Mouse (Mus musculus) heart, adult 2 months (tissue): ENCODE results near the gene Zfp697. TPM values are rescaled to one million over a fixed set of nuclear protein-coding genes. Genes with fewer than 3 reads are reported as not detected.
A peak's percentile ranks its signal among the peaks of the same experiment; 100 is the strongest.

Experiments
- DNase-seq, 2 experiments: peaks; one replicate each; pipeline ENCODE4 v3.0.0; 2021
- H3K27ac ChIP-seq: fragments of 200-600 bp; 2 replicates; pipeline ENCODE4 v1.8.1; 2022
- H3K27me3 ChIP-seq: fragments of 200-500 bp; 2 replicates; pipeline ENCODE4 v1.6.1; 2012; ENCODE audit warnings: mild to moderate bottlenecking, low read length, inconsistent platforms, mixed read lengths; ENCODE audit not compliant: control insufficient read depth, insufficient read depth
- H3K36me3 ChIP-seq: fragments of 200-500 bp; 2 replicates; pipeline ENCODE4 v1.6.1; 2012; ENCODE audit warnings: low read length, inconsistent platforms; ENCODE audit not compliant: control insufficient read depth, insufficient read depth
- H3K4me1 ChIP-seq: fragments of 200-500 bp; 2 replicates; pipeline ENCODE4 v1.6.1; 2011; ENCODE audit warnings: low read length; ENCODE audit not compliant: control insufficient read depth, insufficient read depth
- H3K4me3 ChIP-seq: fragments of 200-600 bp; 2 replicates; pipeline ENCODE4 v1.8.1; 2022
- H3K79me2 ChIP-seq: fragments of 200-500 bp; replicated peaks from 2 replicates; pipeline ENCODE4 v1.6.1; 2012; ENCODE audit warnings: mild to moderate bottlenecking, inconsistent platforms, low read length, moderate library complexity, mixed read lengths; ENCODE audit not compliant: control insufficient read depth, insufficient read depth
- H3K9ac ChIP-seq: fragments of 200-500 bp; 2 replicates; pipeline ENCODE4 v1.6.1; 2012; ENCODE audit warnings: low read depth, mild to moderate bottlenecking, control low read depth, inconsistent platforms, low read length, mixed read lengths
- CTCF ChIP-seq: fragments of 200-600 bp; IDR thresholded peaks from 2 replicates; pipeline ENCODE4 v1.8.1; 2022; ENCODE audit warnings: antibody characterized with exemption, mild to moderate bottlenecking, moderate library complexity
- EP300 ChIP-seq: fragments of 200-500 bp; IDR thresholded peaks from 2 replicates; pipeline ENCODE4 v1.6.1; 2011; ENCODE audit warnings: low read depth, low read length, control low read depth; ENCODE audit not compliant: insufficient read depth
- POLR2A ChIP-seq: fragments of 200-500 bp; IDR thresholded peaks from 2 replicates; pipeline ENCODE4 v1.6.1; 2011; ENCODE audit warnings: mild to moderate bottlenecking, low read depth, low read length, control low read depth; ENCODE audit not compliant: insufficient read depth
- WGBS: fragments of 180-500 bp; shearing (Covaris S2); methylation state at CpG from one replicate; pipeline ENCODE4 v1.1.7; 2018; 5-methylcytosine and 5-hydroxymethylcytosine counted together
- intact Hi-C: fragments of 180-260 bp; cut with DNase I; formaldehyde crosslinking; loops from one replicate; pipeline ENCODE4 v1.15.1; 2025
- polyA plus RNA-seq: library from polyadenylated mRNA; depleted of rRNA; stranded (reverse); fragments of >200 nt; gene quantifications from 2 replicates; pipeline ENCODE4 v1.2.3, GENCODE M21; 2012
- total RNA-seq, 2 experiments: library from RNA; stranded (reverse); gene quantifications; 2 replicates each; pipeline ENCODE4 v1.2.3; 2021

Zfp697 gene
- total and polyA plus RNA-seq, 3 experiments = 5.9 to 8.1 (median 6.3) TPM

DNA sequence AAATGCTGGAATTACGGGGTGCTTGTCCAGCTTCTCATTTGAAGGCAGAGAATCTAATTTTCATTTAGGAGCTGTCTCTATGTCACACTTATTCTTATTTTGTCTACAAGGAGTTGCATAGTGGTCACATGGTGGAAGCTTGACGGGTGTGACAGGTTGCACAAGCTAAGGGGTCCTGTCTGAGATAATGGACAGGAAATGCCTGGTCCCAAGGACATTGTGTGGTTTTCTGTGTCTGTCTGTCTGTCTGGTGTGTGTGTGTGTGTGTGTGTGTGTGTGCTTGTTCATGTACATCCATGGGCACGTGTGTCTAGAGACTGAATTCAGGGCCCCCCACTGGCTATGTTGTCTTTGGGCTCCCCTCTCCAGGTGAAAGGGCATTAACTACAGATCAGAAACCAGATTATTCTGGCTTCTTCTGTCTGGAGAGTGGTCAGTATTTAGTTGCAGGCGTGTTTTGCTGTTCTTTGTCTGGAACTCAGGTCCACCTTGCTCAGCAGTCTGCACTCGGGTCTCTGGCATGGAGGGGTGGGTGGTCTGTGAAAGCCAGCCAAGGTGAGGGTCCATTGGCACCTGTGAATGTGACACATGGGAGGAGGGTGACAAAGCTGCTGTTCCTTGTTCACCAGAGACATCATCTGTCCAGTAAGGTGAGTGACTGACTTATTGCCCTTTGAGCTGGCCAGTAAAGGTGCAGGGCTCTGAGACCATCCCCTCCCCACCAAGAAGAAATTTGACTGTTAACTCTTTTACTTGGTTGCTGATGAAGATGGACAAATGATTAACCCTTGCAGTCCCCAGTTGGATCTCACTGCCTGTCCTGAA, 34.4 kb downstream of the Zfp697 start:
- H3K4me3 ChIP-seq = no peak overlapping the region
- H3K27me3 ChIP-seq = no peaks in the 10 kb centered on the region
- no peak for DNase-seq
- peak overlapping the region; percentile 51 for H3K27ac ChIP-seq
- no peak for TF ChIP-seq POLR2A
- H3K4me1 ChIP-seq = peaks cover 21% of the 10 kb centered on the region
- H3K9ac ChIP-seq = no peak overlapping the region; the same call in 1 of the 2 replicates
- WGBS = 73% methylated on average over 5 of the region's 5 CpGs
- H3K79me2 ChIP-seq = 0 out of 2 replicates have a peak, but pooled peaks cover 1% of the 10 kb centered on the region
- intact Hi-C loops = loop anchor here (2.0 to 10.0 kb wide), 2 partner anchors 34 to 402 kb away; partner anchors contain the start of genes Notch2 and Zfp697
- peaks cover 6% of the 10 kb centered on the region for H3K36me3 ChIP-seq

DNA sequence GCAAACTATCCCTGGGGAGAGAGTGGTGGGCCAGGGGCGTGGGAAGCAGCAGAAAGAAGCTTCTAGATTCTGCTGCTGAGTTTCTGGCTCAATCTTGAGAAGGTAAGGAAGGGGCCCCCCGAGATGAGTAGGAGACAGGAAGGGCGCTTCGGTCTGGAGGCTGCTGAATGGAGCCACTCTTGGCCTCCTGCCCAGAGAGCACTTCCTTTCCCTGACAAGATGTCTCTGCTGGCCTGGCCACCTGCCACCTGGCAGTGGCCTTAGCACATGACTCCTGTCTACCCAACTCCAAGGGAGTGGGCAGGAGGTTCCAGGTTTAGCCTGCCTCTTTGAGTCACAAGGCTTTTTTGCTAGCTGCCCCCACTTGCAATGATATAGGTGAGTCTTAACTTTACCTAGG, 35.1 kb downstream of the Zfp697 start:
- Histone ChIP-seq H3K27me3 (no peaks in the 10 kb centered on the region), H3K4me1 (peaks cover 19% of the 10 kb centered on the region), H3K4me3 (no peak overlapping the region), H3K36me3 (peaks cover 2% of the 10 kb centered on the region), H3K27ac (peak overlapping the region; percentile 51), H3K79me2 (0 out of 2 replicates have a peak, but pooled peaks cover 1% of the 10 kb centered on the region), H3K9ac (no peak overlapping the region)
- intact Hi-C loops = loop anchor here (2.0 to 10.0 kb wide), 2 partner anchors 35 to 403 kb away; partner anchors contain the start of genes Notch2 and Zfp697
- WGBS = 3% methylated on average over 4 of the region's 4 CpGs
- DNase-seq = peak; percentile 89 to 94
- TF ChIP-seq EP300 (peak; percentile 82), POLR2A (no peak)

DNA sequence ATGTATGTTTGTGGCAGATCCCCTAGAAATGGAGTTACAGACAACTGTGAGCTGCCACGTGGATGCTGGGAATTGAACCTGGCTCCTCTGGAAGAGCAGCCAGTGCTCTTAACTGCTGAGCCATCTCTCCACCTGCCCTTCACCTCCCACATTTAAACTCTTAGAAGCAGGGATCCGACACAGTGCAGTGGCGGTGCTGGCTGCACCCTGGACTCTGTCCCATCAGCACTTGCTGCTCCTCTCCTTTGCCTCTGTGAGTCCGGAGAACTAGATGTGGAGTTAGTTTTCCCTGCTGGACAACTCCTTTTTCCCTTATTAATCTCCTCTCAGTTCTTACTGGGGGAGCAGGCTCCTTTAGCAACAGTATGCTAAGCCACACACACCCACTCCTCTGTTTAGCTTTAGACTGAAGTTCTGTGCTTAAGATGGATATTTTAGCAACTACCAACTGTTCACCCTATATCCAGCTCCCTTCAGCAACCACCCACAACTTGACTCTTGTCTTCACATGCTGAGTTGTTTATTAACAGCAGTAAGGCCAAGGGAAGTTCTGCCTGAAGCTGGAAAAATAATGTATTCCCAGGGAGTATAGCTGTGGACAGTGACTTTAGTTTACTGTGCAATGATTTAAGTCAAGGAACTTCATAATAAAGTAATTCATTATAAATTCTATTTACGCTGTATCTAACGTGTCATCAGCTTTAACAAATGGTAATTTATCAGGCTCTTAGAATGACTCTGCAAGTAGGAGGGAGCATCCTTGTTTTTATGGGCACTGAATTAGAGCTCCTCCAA, 36.9 kb downstream of the Zfp697 start:
- H3K27ac ChIP-seq = no peak overlapping the region
- intact Hi-C loops = loop anchor here (10.0 kb wide), 1 partner anchor 404 kb away; the partner anchor contains the start of gene Notch2
- no peak overlapping the region for H3K4me3 ChIP-seq
- no peak for DNase-seq
- WGBS = 79% methylated on average over 6 of the region's 6 CpGs
- H3K27me3 ChIP-seq = no peaks in the 10 kb centered on the region; the same call in 1 of the 2 replicates
- peaks cover 18% of the 10 kb centered on the region for H3K4me1 ChIP-seq
- H3K9ac ChIP-seq = no peak overlapping the region
- H3K36me3 ChIP-seq = peaks cover 2% of the 10 kb centered on the region; the same call in 1 of the 2 replicates
- TF ChIP-seq CTCF (no peak), EP300 (no peak), POLR2A (no peak)
- no peaks in the 10 kb centered on the region for H3K79me2 ChIP-seq

DNA sequence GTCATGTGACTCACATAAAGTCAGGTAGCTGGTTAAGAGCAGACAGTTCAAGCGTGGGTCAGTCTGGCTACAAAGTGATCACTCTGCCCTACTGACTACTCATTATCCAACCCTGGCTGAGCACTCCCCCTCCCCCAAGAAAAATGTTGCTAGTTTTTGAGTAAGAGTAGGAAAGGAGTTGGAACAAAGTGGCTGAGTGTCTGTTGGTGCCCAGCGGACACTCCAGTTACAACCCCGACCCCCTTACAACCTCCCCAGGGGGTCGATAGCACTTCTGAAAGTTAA, 37.5 kb downstream of the Zfp697 start:
- Histone ChIP-seq H3K36me3 (0 out of 2 replicates have a peak, but pooled peaks cover 2% of the 10 kb centered on the region), H3K4me1 (peaks cover 15% of the 10 kb centered on the region), H3K9ac (no peak overlapping the region), H3K4me3 (no peak overlapping the region), H3K79me2 (no peaks in the 10 kb centered on the region), H3K27ac (no peak overlapping the region), H3K27me3 (no peaks in the 10 kb centered on the region; the same call in 1 of the 2 replicates)
- WGBS = 80% methylated on average over 4 of the region's 4 CpGs
- DNase-seq = no peak
- intact Hi-C loops = loop anchor here (10.0 kb wide), 1 partner anchor 405 kb away; the partner anchor contains the start of gene Notch2
- TF ChIP-seq CTCF (no peak), EP300 (no peak), POLR2A (no peak)

DNA sequence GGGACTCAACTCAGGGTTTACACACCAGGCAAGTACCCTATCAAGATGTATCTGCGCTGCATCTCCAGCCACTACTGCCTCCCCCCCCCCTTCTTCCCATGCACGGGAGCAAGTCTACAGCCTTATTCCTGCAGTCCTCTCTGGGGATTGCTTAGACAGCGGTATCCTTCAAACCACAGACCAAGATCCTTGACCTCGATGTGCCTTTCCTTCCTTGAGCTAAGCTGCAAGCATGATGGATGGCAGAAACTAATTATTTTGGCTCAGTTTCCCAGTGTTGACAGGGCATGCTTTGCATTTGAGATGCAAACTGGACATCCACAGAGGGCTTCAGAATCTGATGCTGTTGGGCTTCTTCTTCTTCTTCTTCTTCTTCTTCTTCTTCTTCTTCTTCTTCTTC, 40.7 kb downstream of the Zfp697 start:
- no peak for TF ChIP-seq POLR2A
- no peak for TF ChIP-seq EP300
- TF ChIP-seq CTCF = no peak
- Histone ChIP-seq H3K79me2 (no peaks in the 10 kb centered on the region), H3K27me3 (no peaks in the 10 kb centered on the region; the same call in 1 of the 2 replicates), H3K4me3 (no peak overlapping the region), H3K27ac (no peak overlapping the region), H3K9ac (no peak overlapping the region), H3K36me3 (no peaks in the 10 kb centered on the region), H3K4me1 (peaks cover 3% of the 10 kb centered on the region; the same call in 1 of the 2 replicates)
- DNase-seq = no peak
- intact Hi-C loops = no loop called here
- WGBS = 55% methylated on average over 4 of the region's 4 CpGs
